Mouse (Mus musculus) liver, embryonic 11.5 days (tissue): ENCODE results near the gene Cdr2l. TPM values are rescaled to one million over a fixed set of nuclear protein-coding genes. Genes with fewer than 3 reads are reported as not detected.

ENCODE experiments used
- ATAC-seq: fragments of 200-750 bp; cut with Nextera tagmentation; replicated peaks from 2 replicates; pipeline ENCODE4 v1.8.0; 2017; ENCODE audit warnings: moderate number of reproducible peaks, mild to moderate bottlenecking, moderate TSS enrichment, moderate library complexity; ENCODE audit not compliant: low FRiP score
- DNase-seq: peaks from one replicate; pipeline ENCODE4 v3.0.0-alpha.2; 2017; ENCODE audit warnings: low spot score
- H3K27ac ChIP-seq: fragments of 300-500 bp; sonication (generic); 2 replicates; pipeline ENCODE4 v1.5.1; 2014; ENCODE audit warnings: mild to moderate bottlenecking, low read depth, low read length, control low read depth
- H3K27me3 ChIP-seq: fragments of 300-500 bp; sonication (generic); replicated peaks from 2 replicates; pipeline ENCODE4 v1.6.1; 2014; ENCODE audit warnings: low read length, mixed read lengths; ENCODE audit not compliant: control insufficient read depth, insufficient read depth
- H3K36me3 ChIP-seq: fragments of 300-500 bp; sonication (generic); 2 replicates; pipeline ENCODE4 v1.6.1; 2014; ENCODE audit warnings: mild to moderate bottlenecking, low read length, moderate library complexity, mixed read lengths; ENCODE audit not compliant: control insufficient read depth, insufficient read depth
- H3K4me1 ChIP-seq: fragments of 300-500 bp; sonication (generic); replicated peaks from 2 replicates; pipeline ENCODE4 v1.6.1; 2014; ENCODE audit warnings: low read length, mixed read lengths; ENCODE audit not compliant: control insufficient read depth, insufficient read depth
- H3K4me2 ChIP-seq: fragments of 300-500 bp; sonication (generic); 2 replicates; pipeline ENCODE4 v1.6.1; 2014; ENCODE audit warnings: mild to moderate bottlenecking, control low read depth, moderate library complexity
- H3K4me3 ChIP-seq: fragments of 300-500 bp; sonication (generic); 2 replicates; pipeline ENCODE4 v1.5.1; 2014; ENCODE audit warnings: low read depth, low read length, control low read depth
- H3K9ac ChIP-seq: fragments of 300-500 bp; sonication (generic); 2 replicates; pipeline ENCODE4 v1.6.1; 2014; ENCODE audit warnings: low read depth, low read length, control low read depth
- H3K9me3 ChIP-seq: fragments of 300-500 bp; sonication (generic); 2 replicates; pipeline ENCODE4 v1.6.1; 2016; ENCODE audit warnings: low read length, inconsistent platforms, mixed read lengths; ENCODE audit not compliant: control insufficient read depth
- WGBS: fragments of 180-500 bp; shearing (Covaris S2); extraction: QIAGEN DNeasy Blood & Tissue Kit; methylation state at CpG from one replicate; pipeline ENCODE4 v1.1.7; 2014; 5-methylcytosine and 5-hydroxymethylcytosine counted together
- polyA plus RNA-seq: library from polyadenylated mRNA; unstranded; fragments of >200 nt; fragmentation: Nextera tagmentation; extraction: Ambion mirVana; gene quantifications from 2 replicates; pipeline ENCODE4 v1.2.1, GENCODE M21; 2014

The Cdr2l gene
- polyA plus RNA-seq, 1 experiment from 2014 or later: 6.9 TPM

DNA sequence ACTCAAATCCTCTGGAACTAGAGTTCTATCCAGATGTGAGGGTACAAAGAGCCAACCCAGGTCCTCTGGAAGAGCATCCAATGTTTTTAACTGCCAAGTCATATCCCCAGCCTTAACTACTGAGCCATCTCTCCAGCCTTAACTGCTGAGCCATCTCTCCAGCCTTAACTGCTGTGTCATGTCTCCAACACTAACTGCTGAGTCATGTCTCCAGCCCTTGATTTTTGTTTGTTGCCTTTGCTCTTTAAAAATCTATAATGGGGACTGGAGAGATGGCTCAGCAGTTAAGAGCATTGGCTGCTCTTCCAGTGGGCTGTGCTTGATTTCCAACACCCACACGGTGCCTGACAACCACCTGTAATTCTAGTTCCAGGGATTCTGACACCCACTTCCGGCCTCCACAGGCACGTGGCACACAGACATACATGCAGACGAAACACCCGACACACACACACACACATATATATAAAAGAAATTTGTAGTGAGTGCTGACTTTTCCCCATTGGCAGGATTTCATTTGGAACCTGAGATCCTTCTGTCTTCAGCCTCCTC, 55.9 kb downstream of the Cdr2l start:
- DNase-seq: no peak
- H3K36me3 ChIP-seq: no peaks in the 10 kb centered on the region
- peaks cover 18% of the 10 kb centered on the region for H3K27me3 ChIP-seq
- no peak overlapping the region for H3K27ac ChIP-seq
- no peak overlapping the region for H3K4me2 ChIP-seq
- no peaks in the 10 kb centered on the region; the same call in 1 of the 2 replicates for H3K9me3 ChIP-seq
- H3K4me1 ChIP-seq: no peaks in the 10 kb centered on the region
- ATAC-seq: no peak
- 75% methylated on average over 5 of the region's 5 CpGs for WGBS
- no peak overlapping the region for H3K4me3 ChIP-seq
- H3K9ac ChIP-seq: no peak overlapping the region

- peaks cover 18% of the 10 kb centered on the region for H3K27me3 ChIP-seq
- WGBS: 77% methylated on average over 3 of the region's 3 CpGs
- H3K36me3 ChIP-seq: no peaks in the 10 kb centered on the region
- H3K4me2 ChIP-seq: no peak overlapping the region
- no peak overlapping the region for H3K27ac ChIP-seq
- no peaks in the 10 kb centered on the region for H3K4me1 ChIP-seq
- H3K9ac ChIP-seq: no peak overlapping the region
- H3K4me3 ChIP-seq: no peak overlapping the region
- H3K9me3 ChIP-seq: no peaks in the 10 kb centered on the region; the same call in 1 of the 2 replicates
- DNase-seq (no peak), ATAC-seq (no peak)
Observed at GRCm38 (mm10) chr11:115439326-115439725, 57.6 kb downstream of the Cdr2l start.

GRCm38 (mm10) chr11:115439906-115440595, 58.3 kb downstream of the Cdr2l start, which contains the start of gene Trim80:
Gene Trim80 (plus strand): TSS chr11:115440545.
- peaks cover 18% of the 10 kb centered on the region for H3K27me3 ChIP-seq
- H3K9me3 ChIP-seq: no peaks in the 10 kb centered on the region; the same call in 1 of the 2 replicates
- no peak for DNase-seq
- H3K4me3 ChIP-seq: no peak within 1 kb of the TSS
- H3K4me1 ChIP-seq: no peaks in the 10 kb centered on the region
- no peak within 1 kb of the TSS for H3K9ac ChIP-seq
- no peak for ATAC-seq
- no peak within 1 kb of the TSS for H3K27ac ChIP-seq
- H3K4me2 ChIP-seq: no peak within 1 kb of the TSS
- WGBS: 94% methylated on average over 9 of the region's 9 CpGs
- no peaks in the 10 kb centered on the region for H3K36me3 ChIP-seq

GRCm38 (mm10) chr11:115441417-115441816, 59.7 kb downstream of the Cdr2l start:
- H3K36me3 ChIP-seq: no peaks in the 10 kb centered on the region
- no peak for ATAC-seq
- no peak overlapping the region for H3K4me3 ChIP-seq
- peaks cover 7% of the 10 kb centered on the region for H3K27me3 ChIP-seq
- H3K4me1 ChIP-seq: peaks cover under 1% of the 10 kb centered on the region; the same call in 1 of the 2 replicates
- no peak overlapping the region for H3K27ac ChIP-seq
- no peaks in the 10 kb centered on the region; the same call in 1 of the 2 replicates for H3K9me3 ChIP-seq
- DNase-seq: no peak
- H3K9ac ChIP-seq: no peak overlapping the region
- no peak overlapping the region for H3K4me2 ChIP-seq
- WGBS: 53% methylated on average over 15 of the region's 15 CpGs

Other genes starting within 250 kb of the Cdr2l start
- gene Cd300lf, start 247.9 kb upstream of the Cdr2l start, polyA plus RNA-seq: 0.63 and 0.86 TPM in 2 replicates
- 117 and 121 TPM in 2 replicates for gene Slc9a3r1, start 218.6 kb upstream of the Cdr2l start, polyA plus RNA-seq
- 10.8 and 13.1 TPM in 2 replicates for gene Tmem104, start 194.4 kb upstream of the Cdr2l start, polyA plus RNA-seq
- gene Nat9, start 194.1 kb upstream of the Cdr2l start, polyA plus RNA-seq: 17.0 and 20.1 TPM in 2 replicates
- gene Grin2c, start 114.7 kb upstream of the Cdr2l start, polyA plus RNA-seq: 0.75 and 0.89 TPM in 2 replicates
- gene Fdxr, start 104.9 kb upstream of the Cdr2l start, polyA plus RNA-seq: 25.0 and 25.7 TPM in 2 replicates
- 3.2 and 3.4 TPM in 2 replicates for gene Fads6, start 84.3 kb upstream of the Cdr2l start, polyA plus RNA-seq
- not detected in 2 replicates for gene Otop2, start 74.8 kb upstream of the Cdr2l start, polyA plus RNA-seq
- gene Ush1g, start 59.9 kb upstream of the Cdr2l start, polyA plus RNA-seq: 0.52 and 0.64 TPM in 2 replicates
- not detected in 2 replicates for gene Otop3, start 47.2 kb upstream of the Cdr2l start, polyA plus RNA-seq
- gene Hid1, start 14.2 kb upstream of the Cdr2l start, polyA plus RNA-seq: 2.2 and 3.4 TPM in 2 replicates
- gene Mrpl58, start 21.8 kb downstream of the Cdr2l start, polyA plus RNA-seq: 165 TPM in 2 replicates
- gene Atp5h, start 38.0 kb downstream of the Cdr2l start, polyA plus RNA-seq: 835 and 884 TPM in 2 replicates
- 8.4 and 8.9 TPM in 2 replicates for gene Kctd2, start 38.2 kb downstream of the Cdr2l start, polyA plus RNA-seq
- 0.18 and 0.27 TPM in 2 replicates for gene Trim80, start 58.6 kb downstream of the Cdr2l start, polyA plus RNA-seq
- gene Slc16a5, start 80.6 kb downstream of the Cdr2l start, polyA plus RNA-seq: not detected in 2 replicates
- 5.7 and 6.0 TPM in 2 replicates for gene Armc7, start 93.8 kb downstream of the Cdr2l start, polyA plus RNA-seq
- 96.8 and 105 TPM in 2 replicates for gene Nt5c, start 109.9 kb downstream of the Cdr2l start, polyA plus RNA-seq
- gene Jpt1, start 132.5 kb downstream of the Cdr2l start, polyA plus RNA-seq: 435 and 437 TPM in 2 replicates
- gene Sumo2, start 154.4 kb downstream of the Cdr2l start, polyA plus RNA-seq: 874 and 889 TPM in 2 replicates
- gene Nup85, start 182.5 kb downstream of the Cdr2l start, polyA plus RNA-seq: 277 and 296 TPM in 2 replicates
- 121 and 125 TPM in 2 replicates for gene Mrps7, start 222.0 kb downstream of the Cdr2l start, polyA plus RNA-seq
- 23.6 and 27.4 TPM in 2 replicates for gene Gga3, start 222.1 kb downstream of the Cdr2l start, polyA plus RNA-seq
- gene Mif4gd, start 231.1 kb downstream of the Cdr2l start, polyA plus RNA-seq: 39.0 and 41.4 TPM in 2 replicates
- 30.2 and 30.9 TPM in 2 replicates for gene Slc25a19, start 246.4 kb downstream of the Cdr2l start, polyA plus RNA-seq